Mouse (Mus musculus): ENCODE results near the gene Tlx3.

Gene Tlx3

GRCm38 (mm10) chr11:33197133-33197514, 6.3 kb downstream of the Tlx3 start:
- CTCF ChIA-PET: no interaction called here

- CTCF ChIA-PET: no interaction called here
Measured at GRCm38 (mm10) chr11:33196447-33197132, 6.8 kb downstream of the Tlx3 start.

GRCm38 (mm10) chr11:33195531-33196446, 7.6 kb downstream of the Tlx3 start:
- CTCF ChIA-PET: no interaction called here

- CTCF ChIA-PET: no interaction called here
Measured at GRCm38 (mm10) chr11:33195061-33195460, 8.3 kb downstream of the Tlx3 start.

GRCm38 (mm10) chr11:33193695-33194094, 9.7 kb downstream of the Tlx3 start:
- CTCF ChIA-PET: no interaction called here

GRCm38 (mm10) chr11:33181804-33182203, 21.6 kb downstream of the Tlx3 start:
- CTCF ChIA-PET: no interaction called here

- CTCF ChIA-PET: no interaction called here
Measured at GRCm38 (mm10) chr11:33180701-33181116, 22.7 kb downstream of the Tlx3 start.

DNA sequence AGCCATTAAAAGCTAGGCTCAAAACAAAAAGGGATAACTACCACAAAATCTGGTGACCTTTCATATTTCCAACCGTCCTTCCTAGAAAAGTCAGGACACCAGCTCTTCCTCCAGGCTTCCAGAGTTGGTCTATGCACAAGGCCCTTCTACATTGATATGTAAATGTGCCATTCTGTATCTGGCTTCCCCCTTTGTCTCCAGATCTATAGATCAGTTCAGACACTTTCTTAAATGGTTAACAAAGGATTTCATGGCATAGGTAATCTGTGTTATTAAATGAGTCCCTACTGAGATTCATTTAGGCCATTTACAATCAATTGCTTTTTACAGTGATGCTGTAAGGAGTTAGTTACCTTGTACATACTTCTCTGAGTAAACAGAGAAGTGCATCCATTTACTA, 23.6 kb downstream of the Tlx3 start:
- CTCF ChIA-PET: no interaction called here

GRCm38 (mm10) chr11:33176525-33177245, 26.7 kb downstream of the Tlx3 start:
- CTCF ChIA-PET: no interaction called here

DNA sequence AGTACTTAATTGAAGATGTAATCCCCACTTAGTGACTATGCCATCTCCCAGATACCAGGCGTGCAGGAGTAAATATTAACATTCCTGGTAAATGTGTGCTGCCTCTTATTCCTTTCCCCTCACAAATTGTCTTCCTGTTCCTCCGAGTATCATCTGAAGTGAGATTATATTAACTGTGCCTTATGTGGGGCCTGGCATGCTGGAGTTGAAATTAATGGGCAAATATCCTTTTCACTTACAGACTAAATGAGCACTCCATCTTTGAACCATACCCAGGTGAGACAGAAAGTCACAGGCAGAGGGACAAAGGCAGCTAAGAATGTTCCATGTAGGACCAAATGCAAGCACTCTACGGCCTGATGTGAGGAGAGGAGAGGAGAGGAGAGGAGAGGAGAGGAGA, 27.6 kb downstream of the Tlx3 start:
- CTCF ChIA-PET: no interaction called here

DNA sequence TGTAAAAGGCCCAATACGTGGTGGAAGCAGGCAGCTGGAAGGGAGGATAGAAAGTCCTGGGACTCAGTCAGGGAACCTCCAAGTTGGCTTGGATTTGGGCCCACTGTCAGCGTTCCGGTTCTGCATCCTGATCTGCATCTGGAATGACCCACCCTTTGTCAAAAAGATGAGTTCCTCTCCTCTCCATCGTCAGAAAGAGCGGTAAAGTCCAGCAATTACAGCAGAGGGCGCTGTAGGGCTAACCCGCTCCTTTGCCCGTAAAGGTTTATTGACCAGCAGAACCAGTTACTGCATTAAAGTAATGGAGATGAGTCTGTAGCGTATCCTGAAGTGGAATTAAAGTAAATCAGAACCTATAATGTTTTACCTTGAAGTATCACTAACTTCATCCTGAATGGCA, 32.9 kb downstream of the Tlx3 start:
- CTCF ChIA-PET: no interaction called here

DNA sequence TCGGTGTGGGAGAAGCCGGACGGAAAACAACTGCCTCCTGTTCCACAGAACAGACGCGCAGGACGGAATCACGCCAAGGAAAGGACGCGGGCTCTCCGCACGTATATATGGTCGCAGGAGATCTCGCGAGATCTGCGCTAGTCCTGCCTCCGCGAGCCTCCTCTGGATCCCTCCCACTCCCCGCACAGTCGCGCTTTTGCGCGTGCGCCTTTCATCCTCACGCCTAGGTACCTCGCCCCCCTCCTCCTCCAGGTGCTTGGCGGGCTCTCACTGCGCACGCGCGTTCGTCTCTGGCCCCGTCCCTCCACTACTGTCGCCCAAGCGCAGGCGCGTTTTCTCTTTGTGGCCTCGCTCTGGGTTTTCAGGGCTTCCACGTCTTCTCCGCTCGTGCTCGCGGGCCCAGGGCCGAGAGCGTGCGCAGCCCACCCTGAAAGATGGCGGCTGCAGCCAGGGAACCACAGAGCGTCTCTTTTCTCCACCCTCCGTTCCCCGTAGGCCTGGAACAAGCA, 40.3 kb downstream of the Tlx3 start, which contains the start of gene Npm1:
Gene Npm1, minus strand, starts transcription at position 209 of the 509 bp plus-strand sequence.
- CTCF ChIA-PET: no interaction called here

GRCm38 (mm10) chr11:33162211-33162997, 41.0 kb downstream of the Tlx3 start:
- CTCF ChIA-PET: no interaction called here

- CTCF ChIA-PET: interaction anchor here (1.2 kb wide), 1 partner anchor 10 kb away, joined by 3 read pairs; no protein-coding TSS in a partner anchor
Measured at GRCm38 (mm10) chr11:33159741-33160140, 43.6 kb downstream of the Tlx3 start.

DNA sequence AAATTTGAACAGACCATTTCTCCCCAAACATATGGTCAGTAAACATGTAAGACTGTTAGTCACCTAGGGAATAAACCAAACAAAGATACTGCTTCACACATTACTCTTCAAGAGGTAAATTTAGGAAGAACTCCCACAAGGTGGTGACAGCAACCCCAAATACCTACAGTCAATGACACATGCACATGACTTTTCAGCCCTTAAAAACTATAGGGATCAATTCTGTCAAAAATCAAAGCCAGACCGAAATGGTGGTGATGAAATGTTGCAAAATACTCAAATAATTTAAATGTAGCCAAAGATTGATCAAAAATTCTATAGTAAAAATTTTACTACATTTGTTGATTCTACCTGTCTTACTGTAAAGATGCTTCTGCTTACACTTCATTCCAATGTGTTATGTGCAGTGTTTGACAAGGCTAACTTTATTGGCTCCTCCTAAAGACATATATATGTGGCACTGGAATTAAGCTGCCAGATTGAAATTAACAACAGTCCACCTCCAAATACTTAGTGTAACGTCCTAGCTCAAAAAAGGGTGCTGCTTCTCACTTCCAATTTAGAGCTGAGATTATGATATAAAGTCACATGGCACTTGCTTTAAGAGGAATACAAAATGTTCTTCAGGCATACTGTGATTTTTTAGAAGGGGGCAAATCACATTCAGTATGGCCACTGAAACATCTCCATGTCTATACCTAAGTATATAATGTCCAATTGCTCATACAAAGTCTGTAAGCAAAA, 45.8 kb downstream of the Tlx3 start:
- CTCF ChIA-PET: no interaction called here

DNA sequence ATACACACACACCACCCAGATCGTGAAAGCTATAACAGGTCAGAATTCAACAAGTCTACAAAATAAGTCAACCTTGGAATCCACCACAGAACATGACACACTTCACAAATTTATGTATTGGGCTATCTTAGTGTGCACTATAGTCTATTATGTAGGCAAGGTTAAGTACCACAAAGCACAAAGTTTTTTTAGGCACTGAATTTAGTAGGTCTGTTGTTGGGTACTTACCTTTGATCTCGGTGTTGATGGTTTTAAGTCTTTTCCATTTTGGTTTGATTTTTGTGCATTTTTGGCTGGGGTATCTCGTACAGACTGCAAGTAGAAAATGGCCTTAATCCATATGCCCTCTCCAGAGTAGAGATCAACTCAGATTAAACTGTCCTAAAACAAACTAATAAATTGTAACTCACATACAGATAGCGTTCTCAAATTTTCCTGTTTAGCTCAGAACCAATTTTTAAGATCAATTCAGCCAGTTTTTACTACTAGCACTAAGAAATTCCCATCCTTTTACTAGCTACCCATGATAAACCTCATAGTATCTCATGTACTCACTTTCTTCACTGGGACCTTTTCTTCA, 46.9 kb downstream of the Tlx3 start:
- CTCF ChIA-PET: no interaction called here

GRCm38 (mm10) chr11:33154459-33154858, 48.9 kb downstream of the Tlx3 start:
- CTCF ChIA-PET: no interaction called here

DNA sequence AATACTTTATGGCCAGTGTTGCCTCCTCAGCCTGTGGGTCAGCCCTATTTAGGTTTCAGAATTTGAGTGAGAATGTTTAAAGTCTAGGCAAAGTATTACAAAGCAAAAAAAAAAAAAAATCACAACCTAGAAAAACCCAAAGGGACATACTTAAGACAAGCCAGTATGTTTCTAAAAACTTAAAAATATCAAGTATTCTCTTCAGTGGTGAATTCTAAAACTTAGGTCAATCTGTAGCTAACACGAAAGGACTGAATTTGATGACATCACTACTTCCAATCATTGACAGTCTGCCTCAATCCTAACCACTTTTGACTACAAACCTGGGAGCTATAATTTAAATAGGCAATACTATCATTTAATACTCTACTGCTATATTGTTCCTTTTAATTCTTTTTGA, 50.4 kb downstream of the Tlx3 start:
- CTCF ChIA-PET: no interaction called here

DNA sequence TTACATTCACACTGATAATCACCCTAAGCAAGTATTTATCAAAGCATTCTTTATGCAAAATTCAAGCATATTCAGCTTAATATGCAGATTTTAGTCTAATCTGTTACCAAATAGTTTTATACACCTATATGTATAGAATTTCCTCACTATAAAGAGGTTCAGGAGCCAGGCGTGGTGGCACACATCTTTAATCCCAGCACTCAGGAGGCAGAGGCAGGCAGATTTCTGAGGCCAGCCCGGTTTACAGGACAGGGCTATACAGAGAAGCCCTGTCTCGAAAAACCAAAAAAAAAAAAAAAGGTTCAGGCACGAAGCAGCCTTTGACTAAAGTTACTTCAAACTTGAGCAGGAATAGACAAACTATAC, 51.6 kb downstream of the Tlx3 start:
- CTCF ChIA-PET: no interaction called here

DNA sequence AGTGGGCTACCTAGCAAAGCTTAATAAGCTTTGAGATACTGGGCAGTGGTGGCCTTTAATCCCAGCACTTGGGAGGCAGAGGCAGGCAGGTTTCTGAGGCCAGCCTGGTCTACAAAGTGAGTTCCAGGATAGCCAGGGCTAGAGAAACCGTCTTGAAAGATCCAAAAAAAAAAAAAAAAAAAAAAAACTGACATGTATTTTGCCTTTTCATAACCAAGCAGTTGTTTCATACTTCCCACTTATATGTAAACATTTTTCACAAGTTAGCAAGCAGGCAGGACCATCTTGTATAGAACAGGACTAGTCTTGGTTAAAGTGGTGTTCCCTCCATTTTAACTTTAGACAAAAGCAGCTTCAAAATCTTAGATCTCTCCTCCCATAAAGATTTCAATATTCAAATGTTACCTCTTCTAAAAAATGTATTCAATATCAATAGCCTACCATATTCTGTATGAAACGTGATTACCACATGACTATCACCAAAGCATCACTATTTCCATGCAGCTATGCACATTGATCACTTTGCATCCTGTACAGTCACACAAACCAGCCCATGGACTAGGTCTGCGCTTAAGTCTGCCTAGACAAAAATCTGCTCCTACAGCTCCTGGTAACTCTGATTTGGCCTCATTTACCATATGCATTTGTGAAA, 52.1 kb downstream of the Tlx3 start:
- CTCF ChIA-PET: interaction anchor here (0.7 kb wide), 2 partner anchors 681 to 1477 kb away, joined by 4 to 10 read pairs; no protein-coding TSS in a partner anchor

Data from spleen, embryonic (tissue).